Mouse (Mus musculus) liver, adult 2 months (tissue): ENCODE data around the gene Gm20388. TPM values are rescaled to one million over a fixed set of nuclear protein-coding genes. Genes with fewer than 3 reads are reported as not detected.
A peak's percentile ranks its signal among the peaks of the same experiment; 100 is the strongest.

Experiments
- DNase-seq: peaks from one replicate; pipeline ENCODE4 v3.0.0-alpha.2; 2011; ENCODE audit warnings: low read depth, low spot score; ENCODE audit errors: extremely low read depth
- H3K27ac ChIP-seq: fragments of 200-500 bp; replicated peaks from 2 replicates; pipeline ENCODE4 v1.5.1; 2012; ENCODE audit warnings: low read depth, mild to moderate bottlenecking, control low read depth, inconsistent platforms, low read length; ENCODE audit not compliant: insufficient read depth
- H3K27me3 ChIP-seq: fragments of 200-500 bp; 2 replicates; pipeline ENCODE4 v1.6.1; 2012; ENCODE audit warnings: mild to moderate bottlenecking, moderate library complexity, low read length, inconsistent platforms; ENCODE audit not compliant: control insufficient read depth, insufficient read depth
- H3K36me3 ChIP-seq: fragments of 200-500 bp; 2 replicates; pipeline ENCODE4 v1.6.1; 2012; ENCODE audit warnings: low read length, inconsistent platforms; ENCODE audit not compliant: control insufficient read depth, insufficient read depth
- H3K4me1 ChIP-seq: fragments of 200-500 bp; 2 replicates; pipeline ENCODE4 v1.6.1; 2011; ENCODE audit warnings: low read length; ENCODE audit not compliant: control insufficient read depth, insufficient read depth
- H3K4me3 ChIP-seq: fragments of 200-500 bp; 2 replicates; pipeline ENCODE4 v1.5.1; 2011; ENCODE audit warnings: low read depth, mild to moderate bottlenecking, control low read depth, low read length, moderate library complexity; ENCODE audit not compliant: insufficient read depth
- H3K79me2 ChIP-seq: fragments of 200-500 bp; 2 replicates; pipeline ENCODE4 v1.6.1; 2012; ENCODE audit warnings: inconsistent platforms, mild to moderate bottlenecking, low read length, moderate library complexity; ENCODE audit not compliant: control insufficient read depth, insufficient read depth
- H3K9ac ChIP-seq: fragments of 200-500 bp; 2 replicates; pipeline ENCODE4 v1.6.1; 2012; ENCODE audit warnings: low read depth, mild to moderate bottlenecking, control low read depth, inconsistent platforms, low read length
- CTCF ChIP-seq: fragments of 200-500 bp; IDR thresholded peaks from 2 replicates; pipeline ENCODE4 v1.5.1; 2011; ENCODE audit warnings: low read depth, low read length, control low read depth
- POLR2A ChIP-seq: fragments of 200-500 bp; IDR thresholded peaks from 2 replicates; pipeline ENCODE4 v1.6.1; 2011; ENCODE audit warnings: low read length, control low read depth; ENCODE audit not compliant: insufficient read depth; ENCODE audit errors: extremely low read depth
- WGBS: fragments of 180-500 bp; shearing (Covaris S2); methylation state at CpG from one replicate; pipeline ENCODE4 v1.1.7; 2018; 5-methylcytosine and 5-hydroxymethylcytosine counted together
- polyA plus RNA-seq: library from polyadenylated mRNA; depleted of rRNA; stranded (reverse); fragments of >200 nt; gene quantifications from 2 replicates; pipeline ENCODE4 v1.2.3, GENCODE M21; 2012
- total RNA-seq: library from RNA; depleted of rRNA; stranded (reverse); fragments of >200 nt; gene quantifications from 2 replicates; pipeline ENCODE4 v1.2.3, GENCODE M21; 2014

The Gm20388 gene
- total and polyA plus RNA-seq, 2 experiments = 6.4 to 19.9 TPM

- no peaks in the 10 kb centered on the region for H3K79me2 ChIP-seq
- 86% methylated on average over 10 of the region's 10 CpGs for WGBS
- no peaks in the 10 kb centered on the region for H3K36me3 ChIP-seq
- no peak overlapping the region for H3K9ac ChIP-seq
- no peaks in the 10 kb centered on the region for H3K4me1 ChIP-seq
- no peak overlapping the region for H3K4me3 ChIP-seq
- H3K27me3 ChIP-seq = 0 out of 2 replicates have a peak, but pooled peaks cover 3% of the 10 kb centered on the region
- DNase-seq = no peak
- TF ChIP-seq CTCF (no peak), POLR2A (no peak)
- no peak overlapping the region for H3K27ac ChIP-seq
Observed at GRCm38 (mm10) chr8:124192976-124193375, 4282.3 kb downstream of the Gm20388 start.

GRCm38 (mm10) chr8:124193992-124194391, 4283.4 kb downstream of the Gm20388 start:
- H3K27me3 ChIP-seq = 0 out of 2 replicates have a peak, but pooled peaks cover 3% of the 10 kb centered on the region
- WGBS = 91% methylated on average over 5 of the region's 5 CpGs

GRCm38 (mm10) chr8:124196195-124196594, 4285.6 kb downstream of the Gm20388 start:
- Histone ChIP-seq H3K9ac (no peak overlapping the region), H3K27ac (no peak overlapping the region), H3K36me3 (no peaks in the 10 kb centered on the region), H3K4me1 (no peaks in the 10 kb centered on the region), H3K4me3 (no peak overlapping the region), H3K79me2 (no peaks in the 10 kb centered on the region), H3K27me3 (0 out of 2 replicates have a peak, but pooled peaks cover 3% of the 10 kb centered on the region)
- no peak for DNase-seq
- 77% methylated on average over 5 of the region's 5 CpGs for WGBS
- no peak for TF ChIP-seq POLR2A
- no peak for TF ChIP-seq CTCF

More at GRCm38 (mm10) chr8:124193992-124194391, 4283.4 kb downstream of the Gm20388 start:
- Histone ChIP-seq H3K27ac (no peak overlapping the region), H3K4me3 (no peak overlapping the region), H3K4me1 (no peaks in the 10 kb centered on the region), H3K9ac (no peak overlapping the region), H3K79me2 (no peaks in the 10 kb centered on the region), H3K36me3 (no peaks in the 10 kb centered on the region)
- no peak for DNase-seq
- TF ChIP-seq POLR2A (no peak), CTCF (no peak)

- no peaks in the 10 kb centered on the region for H3K79me2 ChIP-seq
- H3K36me3 ChIP-seq = no peaks in the 10 kb centered on the region
- H3K27me3 ChIP-seq = 0 out of 2 replicates have a peak, but pooled peaks cover 3% of the 10 kb centered on the region
- H3K4me1 ChIP-seq = no peaks in the 10 kb centered on the region
- H3K27ac ChIP-seq = no peak overlapping the region
- WGBS = 76% methylated on average over 5 of the region's 5 CpGs
- no peak overlapping the region for H3K9ac ChIP-seq
- TF ChIP-seq CTCF = no peak
- no peak for TF ChIP-seq POLR2A
- no peak for DNase-seq
- H3K4me3 ChIP-seq = no peak overlapping the region
Observed at GRCm38 (mm10) chr8:124196797-124197196, 4286.2 kb downstream of the Gm20388 start.

GRCm38 (mm10) chr8:124198230-124198629, 4287.6 kb downstream of the Gm20388 start:
- Histone ChIP-seq H3K9ac (no peak overlapping the region), H3K79me2 (no peaks in the 10 kb centered on the region), H3K27me3 (0 out of 2 replicates have a peak, but pooled peaks cover 3% of the 10 kb centered on the region), H3K4me1 (peaks cover 7% of the 10 kb centered on the region; the same call in 1 of the 2 replicates), H3K4me3 (no peak overlapping the region), H3K27ac (no peak overlapping the region), H3K36me3 (no peaks in the 10 kb centered on the region)
- WGBS = 86% methylated on average over 7 of the region's 7 CpGs
- no peak for DNase-seq
- no peak for TF ChIP-seq POLR2A
- no peak for TF ChIP-seq CTCF

- H3K9ac ChIP-seq = no peak overlapping the region
- no peak for TF ChIP-seq POLR2A
- H3K79me2 ChIP-seq = no peaks in the 10 kb centered on the region
- H3K4me3 ChIP-seq = no peak overlapping the region
- H3K27ac ChIP-seq = no peak overlapping the region
- DNase-seq = peak; percentile 91
- H3K36me3 ChIP-seq = no peaks in the 10 kb centered on the region
- WGBS = 24% methylated on average over 7 of the region's 7 CpGs
- 0 out of 2 replicates have a peak, but pooled peaks cover 3% of the 10 kb centered on the region for H3K27me3 ChIP-seq
- peaks cover 7% of the 10 kb centered on the region for H3K4me1 ChIP-seq
Observed at GRCm38 (mm10) chr8:124200400-124200799, 4289.8 kb downstream of the Gm20388 start.
